ENCODE assay signal across 11 mouse cellular contexts in the genomic region with DNA sequence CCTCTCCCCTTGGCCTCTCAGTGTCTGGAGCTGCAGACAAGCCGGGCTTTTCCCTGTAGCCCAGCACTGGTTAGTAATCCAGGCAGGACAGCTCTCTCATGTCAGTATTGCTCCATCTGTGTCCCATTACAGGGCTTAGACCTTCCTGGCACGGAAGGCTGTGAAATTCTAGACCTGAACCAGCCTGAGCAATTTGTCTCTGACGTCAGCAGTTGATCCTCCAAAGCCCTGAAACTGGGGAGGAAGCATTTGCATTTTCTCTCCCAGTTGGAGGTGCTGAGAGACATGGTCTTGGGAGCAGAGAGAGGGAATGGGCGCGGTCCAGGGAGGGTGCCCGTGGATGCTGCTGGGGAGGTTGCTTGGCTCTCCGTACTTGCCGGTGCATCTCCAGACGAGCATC. TPM values are rescaled to one million over a fixed set of nuclear protein-coding genes. Genes with fewer than 3 reads are reported as not detected.
DNase-seq lines count a peak whose midpoint lies in the region; ATAC-seq lines count a peak whose summit lies in the region.
"Had no signal": no experiment of that assay in that cellular context is flagged by ENCODE, and none has a peak within 500 bp of the region (broad histone marks: within the 10 kb centered on the region; RNA-seq: fewer than 3 reads in every experiment).

No protein-coding gene starts in this region.

- H3K4me1 ChIP-seq in embryonic facial prominence, embryonic 10.5 days, result peaks cover 25% of the 10 kb centered on the region
- H3K4me1 ChIP-seq in stomach, embryonic 16.5 days (ENCODE audit: control insufficient read depth, insufficient read depth, low read length), result no peaks in the 10 kb centered on the region
- H3K4me1 ChIP-seq: midbrain, embryonic 15.5 days had no signal

- no peaks in the 10 kb centered on the region for H3K27me3 ChIP-seq in embryonic facial prominence, embryonic 10.5 days (replicated peaks; ENCODE audit: low read depth, poor library complexity, severe bottlenecking)
- H3K27me3 ChIP-seq in stomach, embryonic 16.5 days (ENCODE audit: control insufficient read depth, insufficient read depth, low read length), result no peaks in the 10 kb centered on the region
- H3K27me3 ChIP-seq: midbrain, embryonic 15.5 days had no signal

- no peak overlapping the region for H3K9ac ChIP-seq in stomach, embryonic 16.5 days (ENCODE audit: low read length)
- H3K9ac ChIP-seq: midbrain, embryonic 15.5 days had no signal

- H3K4me3 ChIP-seq in embryonic facial prominence, embryonic 10.5 days, result peak overlapping the region; percentile 23; the same call in 1 of the 2 replicates
- H3K4me3 ChIP-seq in stomach, embryonic 16.5 days (replicated peaks; ENCODE audit: low read length), result no peak overlapping the region
- H3K4me3 ChIP-seq: midbrain, embryonic 15.5 days had no signal

- H3K4me2 ChIP-seq in stomach, embryonic 16.5 days (ENCODE audit: low read depth, low read length), result no peak overlapping the region; the same call in 1 of the 2 replicates
- H3K4me2 ChIP-seq: midbrain, embryonic 15.5 days had no signal

- 27% methylated on average over 9 of the region's 9 CpGs for WGBS in embryonic facial prominence, embryonic 10.5 days
- WGBS in stomach, embryonic 16.5 days, result 20% methylated on average over 9 of the region's 9 CpGs

- peak; percentile 6 for DNase-seq in lung, postnatal 14 days
- no peak for DNase-seq in lung, postnatal 36 days
- peak; percentile 81 for DNase-seq in embryonic facial prominence, embryonic 10.5 days (ENCODE audit: low spot score)
- peak; percentile 25 to 42 for DNase-seq in gastrocnemius, postnatal 36 days
- no peak for DNase-seq in thymus, postnatal 10 days (ENCODE audit: low spot score in 2 of 2)
- DNase-seq: cerebellum, adult 9-11 months; layer of hippocampus, postnatal 36 days had no signal

- H3K27ac ChIP-seq in embryonic facial prominence, embryonic 10.5 days (replicated peaks), result peak overlapping the region; percentile 78
- no peak overlapping the region for H3K27ac ChIP-seq in stomach, embryonic 16.5 days (ENCODE audit: low read length)
- H3K27ac ChIP-seq: midbrain, embryonic 15.5 days had no signal

- ATAC-seq in stomach, embryonic 16.5 days (ENCODE audit: insufficient read depth, low FRiP score), result peak; percentile 66; the same call in 1 of the 2 replicates
- no peak for ATAC-seq in erythroid progenitor cell, adult 5-6 weeks (replicated peaks; ENCODE audit: low FRiP score, poor library complexity, severe bottlenecking)
- ATAC-seq: midbrain, embryonic 15.5 days had no signal

- no peaks in the 10 kb centered on the region for H3K9me3 ChIP-seq in embryonic facial prominence, embryonic 10.5 days
- no peaks in the 10 kb centered on the region for H3K9me3 ChIP-seq in stomach, embryonic 16.5 days (replicated peaks; ENCODE audit: control insufficient read depth, low read length)
- H3K9me3 ChIP-seq: midbrain, embryonic 15.5 days had no signal

- no peaks in the 10 kb centered on the region for H3K36me3 ChIP-seq in embryonic facial prominence, embryonic 10.5 days (replicated peaks)
- H3K36me3 ChIP-seq in stomach, embryonic 16.5 days (ENCODE audit: control insufficient read depth, insufficient read depth, low read length), result no peaks in the 10 kb centered on the region
- H3K36me3 ChIP-seq: midbrain, embryonic 15.5 days had no signal

- intact Hi-C loops in gastrocnemius, postnatal 36 days (cut with DNase I), result loop anchor here (2.0 kb wide), 1 partner anchor 20 kb away; no protein-coding TSS in a partner anchor

RNA-seq across cellular contexts. Expression of gene Lrrc38, which starts 19.0 kb away (rescaled TPM):
- polyA plus RNA-seq in embryonic facial prominence, embryonic 10.5 days (2016; fragmentation: Nextera tagmentation; extraction: Ambion mirVana), result 0.10 TPM in 1 of 2 replicates, not detected in the other
- total RNA-seq in gastrocnemius, postnatal 36 days (2021), result 10 to 100 TPM; 18.7 to 22.2 TPM
- 0.23 TPM in 1 of 2 replicates, not detected in the other for polyA plus RNA-seq in stomach, embryonic 16.5 days (2015; fragmentation: Nextera tagmentation; extraction: Ambion mirVana)
- total RNA-seq in erythroid progenitor cell, adult 5-6 weeks (2015; ENCODE audit: low replicate concordance), result not detected in 2 replicates
- total RNA-seq in erythroid progenitor cell, adult 5-6 weeks (2017; ENCODE audit: low replicate concordance), result not detected in 2 replicates
- polyA plus RNA-seq: spleen, adult 2 months had no signal

RNA-seq across cellular contexts. Expression of gene Pdpn, which starts 31.2 kb away (rescaled TPM):
- 38.0 and 43.0 TPM in 2 replicates for polyA plus RNA-seq in embryonic facial prominence, embryonic 10.5 days (2016; fragmentation: Nextera tagmentation; extraction: Ambion mirVana)
- total RNA-seq in gastrocnemius, postnatal 36 days (2021), result 1 to 10 TPM; 7.0 to 7.7 TPM
- 32.2 and 33.7 TPM in 2 replicates for polyA plus RNA-seq in stomach, embryonic 16.5 days (2015; fragmentation: Nextera tagmentation; extraction: Ambion mirVana)
- not detected in 2 replicates for total RNA-seq in erythroid progenitor cell, adult 5-6 weeks (2015; ENCODE audit: low replicate concordance)
- not detected in 2 replicates for total RNA-seq in erythroid progenitor cell, adult 5-6 weeks (2017; ENCODE audit: low replicate concordance)

Comparison
In these comparisons a context has a peak if more than half of its experiments do, and no peak if none do; other contexts are left out.
1. DNase-seq: peak in lung, postnatal 14 days (single experiment), embryonic facial prominence, embryonic 10.5 days (single experiment) and gastrocnemius, postnatal 36 days (2 of 2); none in lung, postnatal 36 days (single experiment) and thymus, postnatal 10 days (0 of 2).
2. RNA of gene Lrrc38, which starts 19.0 kb away (total RNA-seq): 18.7 to 22.2 TPM in gastrocnemius, postnatal 36 days; not detected in erythroid progenitor cell, adult 5-6 weeks; every median in the first group is over 10 times any median in the second.
3. RNA of gene Pdpn, which starts 31.2 kb away (total RNA-seq): 7.0 to 7.7 TPM in gastrocnemius, postnatal 36 days; not detected in erythroid progenitor cell, adult 5-6 weeks; every median in the first group is over 4 times any median in the second.